Mouse (Mus musculus): ENCODE results near the gene Ipo9.

DNA sequence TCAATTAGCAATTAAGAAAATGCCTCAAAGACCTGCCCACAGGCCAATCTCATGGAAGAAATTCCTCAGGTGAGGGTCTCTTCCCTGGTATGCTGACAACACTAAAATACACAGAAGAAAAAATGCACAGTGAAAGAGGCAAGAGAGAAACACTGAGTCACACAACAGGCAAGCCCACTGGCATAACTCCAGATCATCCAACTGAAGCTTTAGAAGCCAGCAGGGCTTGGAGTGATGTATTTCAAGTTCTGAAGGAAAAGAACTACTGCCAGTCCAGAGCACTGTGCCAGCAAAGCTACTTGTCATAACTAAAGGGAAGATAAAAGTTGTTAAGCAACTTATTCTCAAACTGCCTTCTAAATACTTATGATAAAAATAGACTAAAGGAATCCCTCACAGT, 16.3 kb downstream of the Ipo9 start:
- TF ChIP-seq CTCF (IDR thresholded peaks at IDR 0.05 in 2 of 3, conservative IDR thresholded peaks at IDR 0.05 in 1 of 3; ENCODE audit: control insufficient read depth in 1 of 3, insufficient read depth in 1 of 3, low read depth in 2 of 3, low read length in 3 of 3, poor library complexity in 1 of 3, severe bottlenecking in 1 of 3): no peak
- no peak for TF ChIP-seq POLR2A (IDR thresholded peaks at IDR 0.05; ENCODE audit: control insufficient read depth in 1 of 2, insufficient read depth in 1 of 2, low read depth in 1 of 2, low read length in 2 of 2, poor library complexity in 1 of 2)
- TF ChIP-seq UBTF (IDR thresholded peaks at IDR 0.05; ENCODE audit: borderline replicate concordance, insufficient read depth, low read depth, low read length): no peak
- no peak for TF ChIP-seq EP300 (IDR thresholded peaks at IDR 0.05; ENCODE audit: low read depth in 1 of 2, low read length in 2 of 2)
- TF ChIP-seq MAX (IDR thresholded peaks at IDR 0.05; ENCODE audit: low read length): no peak
- TF ChIP-seq GATA1 (IDR thresholded peaks at IDR 0.05; ENCODE audit: low read depth, low read length): no peak
